Mouse (Mus musculus): ENCODE data around the gene Samd9l. TPM values are rescaled to one million over a fixed set of nuclear protein-coding genes. Genes with fewer than 3 reads are reported as not detected.
"Not testable (repeated sequence)": the region's sequence is repeated elsewhere in the genome, so short reads cannot be mapped to it uniquely, and the experiment has no call there.

Samd9l gene
- 9.5 and 9.8 TPM in 2 replicates for polyA plus RNA-seq (2012; rRNA removed)

GRCm38 (mm10) chr6:3399340-3400068 is at the start of gene Samd9l:
Gene Samd9l (minus strand): TSS chr6:3399572.
- not testable (repeated sequence) for DNase-seq (ENCODE audit: low spot score)

DNA sequence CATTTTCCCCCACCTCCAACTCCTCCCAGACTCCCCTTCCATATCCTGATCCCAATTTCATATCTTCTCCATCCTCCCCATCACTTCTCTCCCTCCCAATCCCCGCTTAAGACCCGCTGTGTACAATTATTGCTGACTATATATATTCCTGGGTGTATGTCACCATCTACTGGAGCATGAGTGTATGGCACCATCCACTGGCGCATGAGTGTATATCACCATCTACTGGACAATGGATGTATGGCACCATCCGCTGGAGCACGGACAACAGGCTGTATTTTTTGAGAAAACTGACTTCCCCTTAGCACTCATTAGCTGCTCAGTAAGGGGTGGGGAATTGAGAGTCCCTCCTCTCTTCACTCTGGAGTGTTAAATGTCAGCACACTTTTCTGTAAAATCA is 48.0 kb upstream of the Samd9l start:
- DNase-seq (ENCODE audit: low spot score) = no peak

GRCm38 (mm10) chr6:3443905-3444304 is 44.5 kb upstream of the Samd9l start:
- DNase-seq (ENCODE audit: low spot score) = no peak

DNA sequence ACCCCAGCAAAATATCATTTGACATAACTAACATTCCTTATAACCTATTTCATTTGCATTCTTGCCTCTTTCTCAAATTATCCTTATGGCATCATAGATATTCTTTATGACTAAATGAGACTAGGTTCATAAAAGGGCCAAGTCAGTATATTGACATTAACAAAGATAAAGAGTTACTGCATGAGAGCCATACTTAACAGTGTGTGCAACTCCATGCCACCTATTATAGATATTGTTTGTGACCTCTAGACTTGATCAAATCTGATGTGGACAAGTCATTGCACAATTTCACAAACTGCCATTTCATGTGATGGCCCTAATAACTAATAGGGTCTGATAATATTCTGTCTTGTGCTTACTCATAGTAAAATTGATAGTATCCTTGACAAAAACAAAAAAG is 36.7 kb upstream of the Samd9l start:
- DNase-seq (ENCODE audit: low spot score) = no peak

DNA sequence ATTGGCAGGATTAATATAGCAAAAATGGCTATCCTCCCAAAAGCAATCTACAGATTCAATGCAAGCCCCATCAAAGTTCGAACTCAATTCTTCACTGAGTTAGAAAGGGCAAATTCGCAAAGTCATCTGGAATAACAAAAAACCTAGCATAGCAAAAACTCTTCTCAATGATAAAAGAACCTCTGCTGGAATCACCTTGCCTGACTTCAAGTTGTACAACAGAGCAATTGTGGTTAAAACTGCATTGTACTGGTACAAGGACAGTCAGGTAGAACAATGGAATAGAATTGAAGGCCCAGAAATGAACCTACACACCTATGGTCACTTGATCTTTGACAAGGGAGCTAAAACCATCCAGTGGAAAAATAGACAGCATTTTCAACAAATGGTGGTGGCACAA is 31.6 kb upstream of the Samd9l start:
- not testable (repeated sequence) for DNase-seq (ENCODE audit: low spot score)

DNA sequence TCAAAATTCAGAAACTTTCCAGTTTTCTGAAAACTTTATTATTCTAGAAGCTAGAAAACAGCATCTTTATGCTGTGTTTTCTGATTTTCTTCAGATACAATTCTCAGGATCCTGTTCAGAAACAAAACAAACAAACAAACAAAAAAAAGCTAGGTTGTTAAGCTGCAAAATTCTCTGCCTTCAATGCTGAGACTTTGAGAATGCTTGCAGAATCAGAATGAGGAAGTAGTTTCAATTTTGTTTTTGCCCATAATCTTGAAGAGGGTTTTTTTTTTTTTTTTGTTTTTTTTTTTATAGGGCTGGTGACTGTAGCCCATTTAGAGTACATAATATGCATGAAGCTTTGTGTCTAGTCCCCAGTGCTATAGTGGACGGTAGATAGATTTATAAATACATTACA is 27.7 kb upstream of the Samd9l start:
- no peak for DNase-seq (ENCODE audit: low spot score)

DNA sequence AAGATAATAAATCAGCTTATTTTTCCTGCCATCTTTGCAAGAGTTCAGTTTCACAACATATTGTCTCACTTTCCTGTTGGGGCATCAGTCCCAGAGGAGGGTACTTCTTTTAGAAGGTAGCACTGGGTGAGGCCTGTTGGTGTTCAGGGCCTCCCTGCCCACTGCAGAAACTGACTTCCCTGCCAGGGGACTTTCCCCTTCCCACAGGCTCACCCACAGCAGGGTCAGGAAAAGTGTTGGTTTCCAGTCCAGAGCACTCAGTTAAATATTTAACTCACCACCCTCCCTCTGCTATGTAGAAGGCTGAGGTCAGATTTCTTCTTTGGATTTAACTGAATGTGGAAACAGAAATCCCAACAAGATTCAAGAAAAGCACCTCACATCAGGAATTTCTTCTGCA is 26.0 kb upstream of the Samd9l start:
- not testable (repeated sequence) for DNase-seq (ENCODE audit: low spot score)

GRCm38 (mm10) chr6:3424613-3425277 is 25.4 kb upstream of the Samd9l start:
- not testable (repeated sequence) for DNase-seq (ENCODE audit: low spot score)

GRCm38 (mm10) chr6:3397182-3397906 is 2.0 kb downstream of the Samd9l start:
- not testable (repeated sequence) for DNase-seq (ENCODE audit: low spot score)

DNA sequence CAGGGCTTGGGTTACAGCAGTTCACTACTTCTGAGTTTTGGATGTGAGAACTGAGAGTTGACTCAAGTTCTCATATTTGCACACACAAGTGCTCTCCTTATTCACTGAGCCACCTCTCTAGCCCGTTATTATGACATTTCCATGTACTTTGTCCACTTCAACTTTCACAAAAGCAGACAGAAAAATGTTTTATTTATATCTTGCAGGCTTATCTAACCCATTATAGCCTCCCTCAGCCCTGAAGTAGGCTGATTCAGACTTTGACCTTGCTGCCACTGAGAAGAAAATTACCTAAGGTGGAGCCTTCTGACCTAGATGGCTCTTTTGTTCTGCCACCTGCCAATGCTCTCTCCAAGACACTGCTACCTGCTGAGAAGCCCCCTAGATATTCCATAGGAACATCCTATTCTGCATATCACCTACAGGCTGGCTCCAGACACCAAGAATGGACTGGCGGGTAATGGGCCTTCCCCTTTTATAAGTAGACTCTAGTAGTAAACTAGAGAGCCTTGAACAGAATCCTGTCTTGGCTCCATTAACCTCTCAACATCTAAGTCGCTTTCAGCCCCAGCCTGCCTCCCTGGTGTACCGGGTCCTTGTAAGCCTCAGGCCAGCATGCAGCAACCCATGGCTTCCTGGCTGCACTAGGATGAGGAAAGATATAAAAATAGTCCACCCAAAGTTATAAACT is 3.3 kb downstream of the Samd9l start:
- not testable (repeated sequence) for DNase-seq (ENCODE audit: low spot score)

GRCm38 (mm10) chr6:3389995-3390394 is 9.4 kb downstream of the Samd9l start:
- DNase-seq (ENCODE audit: low spot score) = no peak

DNA sequence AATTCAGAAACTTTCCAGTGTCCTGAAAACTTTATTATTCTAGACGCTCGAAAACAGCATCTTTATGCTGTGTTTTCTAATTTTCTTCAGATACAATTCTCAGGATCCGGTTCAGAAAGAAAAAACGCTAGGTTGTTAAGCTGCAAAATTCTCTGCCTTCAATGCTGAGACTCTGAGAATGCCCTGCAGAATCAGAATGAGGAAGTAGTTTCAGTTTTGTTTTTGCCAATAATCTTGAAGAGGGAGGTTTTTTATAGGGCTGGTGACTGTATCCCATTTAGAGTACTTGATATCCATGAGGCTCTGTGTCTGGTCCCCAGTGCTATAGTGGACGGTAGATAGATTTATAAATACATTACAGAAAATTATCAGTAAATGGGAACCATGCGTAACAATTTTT is 12.8 kb downstream of the Samd9l start:
- DNase-seq (ENCODE audit: low spot score) = no peak

GRCm38 (mm10) chr6:3384816-3385215 is 14.6 kb downstream of the Samd9l start:
- not testable (repeated sequence) for DNase-seq (ENCODE audit: low spot score)

- not testable (repeated sequence) for DNase-seq (ENCODE audit: low spot score)
Observed at GRCm38 (mm10) chr6:3384115-3384791, 15.1 kb downstream of the Samd9l start.

- DNase-seq (ENCODE audit: low spot score) = no peak
Observed at GRCm38 (mm10) chr6:3379146-3379545, 20.2 kb downstream of the Samd9l start.

DNA sequence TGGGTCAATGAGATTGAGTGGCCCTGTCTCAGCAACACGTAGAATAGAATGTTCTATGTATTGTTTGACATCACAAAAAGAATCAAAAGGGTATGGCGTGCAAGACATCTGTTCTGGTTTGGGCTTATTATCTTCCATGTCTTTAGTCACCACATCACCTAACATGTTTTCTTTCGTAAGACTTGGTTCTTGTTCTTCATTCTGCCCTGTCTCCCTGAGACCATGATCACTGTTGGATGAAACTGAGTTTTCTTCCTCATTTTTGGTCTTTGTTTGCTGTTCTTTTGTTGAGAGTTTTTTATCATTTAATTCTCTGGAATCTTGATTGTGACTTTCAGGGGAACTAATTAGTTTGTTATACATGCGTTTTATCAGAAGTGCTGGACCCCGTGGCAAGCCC is 22.7 kb downstream of the Samd9l start:
- no peak for DNase-seq (ENCODE audit: low spot score)

DNA sequence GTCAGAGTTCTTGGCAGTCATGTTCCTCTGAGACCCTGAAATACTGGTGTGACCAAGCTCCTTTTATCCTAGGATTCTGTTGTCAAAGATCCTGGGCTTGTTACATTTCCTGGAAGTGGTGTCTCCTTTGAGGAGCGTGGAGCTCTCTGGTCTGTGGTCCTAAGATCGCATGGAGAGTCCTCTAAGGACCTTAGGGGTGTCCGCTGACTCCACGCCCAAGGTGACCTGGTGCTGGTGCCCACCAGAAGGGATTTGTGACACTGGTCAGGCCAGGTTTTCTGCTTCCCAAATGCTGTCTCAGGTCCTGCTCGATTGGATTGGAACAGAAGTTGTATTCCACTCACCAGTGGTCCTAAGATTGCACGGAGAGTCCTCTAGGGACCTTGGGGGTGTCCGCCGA is 29.8 kb downstream of the Samd9l start:
- no peak for DNase-seq (ENCODE audit: low spot score)

DNA sequence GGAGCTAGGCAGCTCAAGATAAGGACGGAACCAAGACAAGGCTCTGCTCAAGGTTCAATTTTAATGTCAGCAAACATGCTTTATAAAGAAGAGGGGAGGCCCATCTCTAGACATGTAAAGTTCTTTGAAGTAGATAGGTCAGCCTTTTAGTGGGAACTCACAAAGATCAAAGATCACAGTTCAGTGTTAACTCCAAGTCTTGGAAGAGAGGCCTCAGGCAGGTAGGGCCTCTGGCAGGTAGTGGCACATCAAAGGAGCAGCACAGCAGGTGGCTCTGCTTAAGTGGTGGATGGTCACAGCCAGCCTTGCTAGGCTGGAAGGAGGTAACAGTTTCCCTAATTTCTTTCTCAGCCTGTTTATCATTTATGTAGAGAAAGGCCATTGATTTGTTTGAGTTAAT is 33.8 kb downstream of the Samd9l start:
- not testable (repeated sequence) for DNase-seq (ENCODE audit: low spot score)

DNA sequence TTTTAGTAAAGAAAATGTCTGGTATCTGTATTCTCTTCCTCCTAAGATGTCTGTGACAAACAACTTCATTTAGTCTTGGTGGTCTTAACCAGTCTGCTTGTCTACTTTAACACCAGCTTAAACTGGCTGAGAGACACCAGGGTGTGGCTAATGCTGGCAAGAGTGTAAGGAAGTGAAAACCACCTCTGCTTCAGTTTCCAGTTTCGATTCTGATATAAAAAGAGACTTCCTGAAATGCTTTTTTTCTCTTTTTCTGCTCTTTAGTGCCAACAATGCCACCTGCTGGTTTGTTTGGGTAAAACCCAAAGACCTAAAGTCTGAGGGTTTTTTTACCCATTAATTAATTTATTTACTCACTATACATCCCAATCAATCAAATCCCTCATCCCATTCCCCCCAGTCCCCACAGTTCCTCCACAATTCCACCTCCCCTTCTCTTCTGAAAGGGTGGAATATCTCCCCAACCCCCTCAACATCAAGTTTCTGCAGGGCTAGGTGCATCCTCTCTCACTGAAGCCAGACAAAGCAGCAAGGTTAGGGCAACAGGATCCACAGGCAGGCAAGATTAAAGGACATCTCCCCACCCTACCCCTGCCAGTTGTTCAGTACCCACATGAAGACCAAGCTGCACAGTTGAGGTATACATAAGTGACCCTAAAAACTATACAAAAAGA is 53.3 kb downstream of the Samd9l start:
- DNase-seq (ENCODE audit: low spot score) = not testable (repeated sequence)

GRCm38 (mm10) chr6:3345043-3345639 is 54.2 kb downstream of the Samd9l start:
- not testable (repeated sequence) for DNase-seq (ENCODE audit: low spot score)
